Mouse (Mus musculus): ENCODE results near the gene Nthl1. TPM values are rescaled to one million over a fixed set of nuclear protein-coding genes. Genes with fewer than 3 reads are reported as not detected.
A peak's percentile ranks its signal among the peaks of the same experiment; 100 is the strongest.
"Not testable (repeated sequence)": the region's sequence is repeated elsewhere in the genome, so short reads cannot be mapped to it uniquely, and the experiment has no call there.

The Nthl1 gene
- polyA plus RNA-seq, 1 experiment from 2014 or later, result 9.6 TPM

DNA sequence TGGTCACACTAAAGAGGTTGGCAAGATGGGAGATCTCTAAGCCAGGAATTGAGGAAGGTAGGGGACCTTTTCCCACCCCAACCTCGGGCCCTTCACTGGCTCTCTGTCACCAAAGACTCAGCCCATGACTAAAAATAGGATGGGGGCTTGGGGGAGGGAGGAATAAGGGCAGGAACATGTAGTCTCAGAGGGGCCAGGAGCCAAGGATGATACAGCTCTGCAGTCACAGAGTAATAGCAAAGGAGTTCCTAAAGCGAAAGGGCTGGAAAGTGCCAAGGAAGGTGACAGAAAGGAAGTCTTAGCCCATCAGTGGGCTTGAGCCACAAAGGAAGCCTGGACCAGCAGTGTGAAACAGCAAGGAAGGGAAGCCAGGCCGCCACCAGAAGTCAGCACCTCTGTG, 19.4 kb downstream of the Nthl1 start:
- WGBS, result 54% methylated on average over 3 of the region's 3 CpGs
- ATAC-seq (ENCODE audit: extremely low read depth, insufficient number of reproducible peaks, low FRiP score, low TSS enrichment), result no peak
- no peak overlapping the region for H3K4me2 ChIP-seq
- no peaks in the 10 kb centered on the region for H3K36me3 ChIP-seq
- H3K27me3 ChIP-seq (replicated peaks), result peaks cover 59% of the 10 kb centered on the region
- no peak overlapping the region for H3K27ac ChIP-seq (replicated peaks)
- no peaks in the 10 kb centered on the region for H3K9me3 ChIP-seq
- H3K4me3 ChIP-seq, result no peak overlapping the region
- peaks cover 30% of the 10 kb centered on the region for H3K4me1 ChIP-seq
- H3K9ac ChIP-seq, result no peak overlapping the region

DNA sequence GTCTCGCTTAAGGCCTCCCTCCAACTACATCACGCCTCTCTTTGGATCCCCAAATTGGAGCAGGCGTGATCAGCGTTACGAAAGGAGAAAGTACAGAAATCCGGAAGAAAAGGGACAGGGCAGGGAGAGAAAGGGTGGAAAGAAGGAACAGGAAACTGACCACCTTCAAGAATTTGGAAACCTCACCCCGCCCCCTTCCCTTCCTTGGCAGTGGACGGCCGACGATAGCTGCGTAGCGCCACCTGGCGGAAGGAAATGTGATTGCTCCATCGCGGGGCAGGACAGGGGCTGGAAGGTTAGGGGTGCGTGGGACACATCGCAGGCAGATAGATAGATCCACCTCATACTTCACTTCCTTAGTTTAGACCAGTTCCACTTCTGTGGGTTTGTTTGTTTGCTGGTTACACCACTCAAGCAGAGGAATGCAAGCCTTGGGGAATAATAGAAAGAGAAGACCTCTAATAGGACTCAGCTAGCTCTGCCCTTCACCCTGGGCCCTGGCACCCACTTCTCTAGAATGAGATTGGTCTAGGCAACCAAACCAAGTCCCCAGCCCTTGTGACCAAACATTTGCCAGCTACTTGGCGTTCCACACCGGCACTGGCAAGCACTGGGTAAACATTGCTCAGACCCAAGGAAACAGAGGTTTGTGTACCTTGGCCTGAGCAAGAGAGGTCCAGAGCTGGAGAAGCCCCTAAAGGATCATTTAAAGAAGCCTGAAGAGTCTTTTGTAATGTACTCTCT, 21.7 kb downstream of the Nthl1 start:
- no peaks in the 10 kb centered on the region for H3K9me3 ChIP-seq
- peak overlapping the region; percentile 69 for H3K4me2 ChIP-seq
- no peak for ATAC-seq (ENCODE audit: extremely low read depth, insufficient number of reproducible peaks, low FRiP score, low TSS enrichment)
- H3K9ac ChIP-seq, result peak overlapping the region; percentile 69
- H3K27me3 ChIP-seq (replicated peaks), result peaks cover 67% of the 10 kb centered on the region
- H3K36me3 ChIP-seq, result no peaks in the 10 kb centered on the region
- H3K27ac ChIP-seq (replicated peaks), result no peak overlapping the region
- H3K4me3 ChIP-seq, result peak overlapping the region; percentile 44
- peaks cover 29% of the 10 kb centered on the region for H3K4me1 ChIP-seq
- 3% methylated on average over 17 of the region's 19 CpGs for WGBS

DNA sequence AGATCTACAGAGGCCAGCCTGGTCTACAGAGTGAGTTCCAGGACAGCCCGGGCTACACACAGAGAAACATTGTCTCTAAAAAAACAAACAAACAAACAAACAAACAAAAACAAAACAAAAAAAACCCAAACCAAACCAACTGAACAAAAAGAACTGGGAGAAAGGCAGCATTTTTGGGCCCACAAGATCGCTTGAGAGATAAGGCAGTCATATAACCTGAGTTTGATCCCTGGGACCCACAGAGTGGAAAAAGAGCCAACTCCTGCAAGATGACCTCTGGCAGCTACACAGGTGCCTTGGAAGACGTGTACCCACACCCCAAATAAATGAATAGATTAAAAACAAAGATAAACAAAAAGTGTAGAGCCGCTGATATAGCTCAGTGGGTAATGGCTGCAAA, 22.5 kb downstream of the Nthl1 start:
- Histone ChIP-seq H3K27me3 (replicated peaks) (peaks cover 67% of the 10 kb centered on the region), H3K36me3 (no peaks in the 10 kb centered on the region), H3K27ac (replicated peaks) (no peak overlapping the region), H3K4me3 (no peak overlapping the region), H3K9me3 (no peaks in the 10 kb centered on the region), H3K9ac (no peak overlapping the region), H3K4me1 (peaks cover 22% of the 10 kb centered on the region), H3K4me2 (no peak overlapping the region)
- 77% methylated on average over 4 of the region's 4 CpGs for WGBS
- ATAC-seq (ENCODE audit: extremely low read depth, insufficient number of reproducible peaks, low FRiP score, low TSS enrichment), result no peak

GRCm38 (mm10) chr17:24658017-24658758, 25.7 kb downstream of the Nthl1 start, which contains the start of gene Npw:
Npw (minus strand) TSS chr17:24658457.
- Histone ChIP-seq H3K4me3 (peak within 1 kb of the TSS; percentile 49), H3K4me1 (peaks cover 18% of the 10 kb centered on the region), H3K4me2 (peak within 1 kb of the TSS; percentile 72), H3K9ac (peak within 1 kb of the TSS; percentile 63), H3K9me3 (no peaks in the 10 kb centered on the region), H3K27ac (replicated peaks) (no peak within 1 kb of the TSS), H3K27me3 (replicated peaks) (peaks cover 73% of the 10 kb centered on the region), H3K36me3 (no peaks in the 10 kb centered on the region)
- WGBS, result 2% methylated on average over 47 of the region's 47 CpGs
- no peak for ATAC-seq (ENCODE audit: extremely low read depth, insufficient number of reproducible peaks, low FRiP score, low TSS enrichment)

DNA sequence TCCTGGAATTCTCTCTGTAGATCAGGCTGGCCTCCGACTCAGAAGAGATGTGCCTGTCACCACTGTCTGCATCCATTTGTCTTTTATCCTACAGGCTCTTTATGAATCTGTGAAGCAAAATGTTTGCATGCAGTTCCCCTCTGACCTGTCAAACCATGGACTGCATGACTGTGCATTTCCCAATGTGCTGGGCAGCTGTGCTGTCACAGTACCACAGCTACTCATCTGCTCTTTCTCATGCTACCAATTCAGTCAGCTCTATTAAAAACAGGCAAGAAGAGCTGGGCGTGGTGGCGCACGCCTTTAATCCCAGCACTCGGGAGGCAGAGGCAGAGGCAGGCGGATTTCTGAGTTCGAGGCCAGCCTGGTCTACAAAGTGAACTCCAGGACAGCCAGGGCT, 34.5 kb downstream of the Nthl1 start:
- Histone ChIP-seq H3K27me3 (replicated peaks) (peaks cover 14% of the 10 kb centered on the region), H3K4me1 (peaks cover 27% of the 10 kb centered on the region)
- H3K9ac ChIP-seq; H3K27ac ChIP-seq (replicated peaks); H3K4me2 ChIP-seq; H3K36me3 ChIP-seq; H3K4me3 ChIP-seq; H3K9me3 ChIP-seq; ATAC-seq (ENCODE audit: extremely low read depth, insufficient number of reproducible peaks, low FRiP score, low TSS enrichment): not testable (repeated sequence)
- 61% methylated on average over 7 of the region's 7 CpGs for WGBS

GRCm38 (mm10) chr17:24667416-24667815, 34.9 kb downstream of the Nthl1 start:
- WGBS, result 22% methylated on average over 6 of the region's 6 CpGs
- Histone ChIP-seq H3K4me2 (no peak overlapping the region), H3K4me3 (no peak overlapping the region), H3K36me3 (no peaks in the 10 kb centered on the region), H3K9ac (no peak overlapping the region), H3K9me3 (no peaks in the 10 kb centered on the region), H3K4me1 (peaks cover 31% of the 10 kb centered on the region), H3K27me3 (replicated peaks) (peaks cover 11% of the 10 kb centered on the region), H3K27ac (replicated peaks) (no peak overlapping the region)
- ATAC-seq (ENCODE audit: extremely low read depth, insufficient number of reproducible peaks, low FRiP score, low TSS enrichment), result no peak

GRCm38 (mm10) chr17:24669214-24669544, 36.7 kb downstream of the Nthl1 start:
- not testable (repeated sequence) for ATAC-seq (ENCODE audit: extremely low read depth, insufficient number of reproducible peaks, low FRiP score, low TSS enrichment)
- WGBS, result 9% methylated on average over 15 of the region's 15 CpGs

GRCm38 (mm10) chr17:24669545-24670245, 37.2 kb downstream of the Nthl1 start, which contains the start of gene Zfp598:
Zfp598 (plus strand) TSS chr17:24669687.
- under 1% methylated on average over 67 of the region's 80 CpGs for WGBS
- Histone ChIP-seq H3K27ac (replicated peaks) (peak within 1 kb of the TSS; percentile 85), H3K36me3 (peaks cover 3% of the 10 kb centered on the region; the same call in 1 of the 2 replicates), H3K9me3 (no peaks in the 10 kb centered on the region), H3K4me3 (peak within 1 kb of the TSS; percentile 87), H3K4me1 (peaks cover 46% of the 10 kb centered on the region), H3K4me2 (peak within 1 kb of the TSS; percentile 85), H3K27me3 (replicated peaks) (0 out of 2 replicates have a peak, but pooled peaks cover 8% of the 10 kb centered on the region), H3K9ac (peak within 1 kb of the TSS; percentile 98)
- peak; percentile 97 for ATAC-seq (ENCODE audit: extremely low read depth, insufficient number of reproducible peaks, low FRiP score, low TSS enrichment)

More at GRCm38 (mm10) chr17:24669214-24669544, 36.7 kb downstream of the Nthl1 start:
- H3K27ac ChIP-seq (replicated peaks), result peak overlapping the region; percentile 85
- H3K9ac ChIP-seq, result peak overlapping the region; percentile 98
- peaks cover 44% of the 10 kb centered on the region for H3K4me1 ChIP-seq
- H3K27me3 ChIP-seq (replicated peaks); H3K9me3 ChIP-seq; H3K36me3 ChIP-seq: not testable (repeated sequence)
- peak overlapping the region; percentile 85 for H3K4me2 ChIP-seq
- H3K4me3 ChIP-seq, result peak overlapping the region; percentile 87

DNA sequence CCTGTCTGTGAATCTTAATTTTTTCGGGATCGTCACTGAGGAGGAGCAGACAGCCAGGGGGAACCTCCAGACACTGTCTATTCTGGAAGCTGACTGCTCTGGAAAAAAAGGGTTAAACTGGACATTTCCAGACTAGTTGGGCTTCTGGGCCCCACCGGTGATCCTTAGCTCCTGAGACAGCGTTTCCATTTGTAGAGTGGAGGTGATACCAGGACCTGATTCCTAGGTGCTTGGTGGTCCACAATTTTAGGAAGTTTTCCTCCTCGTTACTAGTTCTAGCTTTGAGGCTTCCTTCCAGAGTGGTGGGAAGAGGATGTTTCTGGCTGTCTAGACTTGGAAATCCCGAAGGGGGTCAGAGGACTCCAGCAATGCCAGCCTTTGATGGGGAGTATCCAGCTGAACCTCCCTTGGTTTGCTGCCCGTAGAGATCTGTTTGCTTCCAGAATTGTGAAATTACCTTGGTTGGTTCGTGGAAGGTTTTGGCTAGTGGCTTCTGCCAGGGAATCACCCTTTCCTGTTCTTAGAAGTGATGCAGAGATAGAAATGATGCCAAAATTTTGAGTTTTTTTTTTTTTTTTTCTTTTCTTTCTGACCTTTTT, 37.9 kb downstream of the Nthl1 start:
- Histone ChIP-seq H3K4me1 (peaks cover 47% of the 10 kb centered on the region), H3K27me3 (replicated peaks) (0 out of 2 replicates have a peak, but pooled peaks cover 7% of the 10 kb centered on the region), H3K9me3 (no peaks in the 10 kb centered on the region), H3K4me3 (peak overlapping the region; percentile 87), H3K9ac (peak overlapping the region; percentile 98), H3K36me3 (peaks cover 3% of the 10 kb centered on the region; the same call in 1 of the 2 replicates), H3K27ac (replicated peaks) (peak overlapping the region; percentile 85), H3K4me2 (peak overlapping the region; percentile 85)
- no peak for ATAC-seq (ENCODE audit: extremely low read depth, insufficient number of reproducible peaks, low FRiP score, low TSS enrichment)
- WGBS, result 9% methylated on average over 8 of the region's 8 CpGs

DNA sequence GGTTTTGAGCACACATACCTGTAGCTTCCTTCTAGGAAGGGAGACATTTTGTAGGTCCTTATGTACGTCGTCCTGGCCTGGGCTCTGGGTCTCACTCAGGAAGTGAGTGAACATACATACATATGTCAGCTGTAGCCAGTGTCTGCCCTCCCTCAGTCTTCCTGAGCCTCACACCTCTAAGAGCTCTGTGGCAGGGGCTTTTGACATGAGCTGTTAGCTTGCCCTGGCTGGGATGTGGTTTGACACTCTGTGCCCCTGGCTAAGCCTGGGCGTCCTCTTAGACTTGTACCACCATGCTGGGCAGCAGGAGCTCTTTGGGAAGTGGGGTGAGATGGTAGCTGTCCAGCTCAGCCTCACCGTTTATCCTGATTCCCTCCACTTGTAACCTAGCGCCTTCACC, 38.9 kb downstream of the Nthl1 start:
- Histone ChIP-seq H3K27ac (replicated peaks) (no peak overlapping the region), H3K4me2 (peak overlapping the region; percentile 85), H3K4me1 (peaks cover 54% of the 10 kb centered on the region), H3K4me3 (peak overlapping the region; percentile 87; the same call in 1 of the 2 replicates), H3K27me3 (replicated peaks) (0 out of 2 replicates have a peak, but pooled peaks cover under 1% of the 10 kb centered on the region), H3K9ac (peak overlapping the region; percentile 98), H3K36me3 (peaks cover 3% of the 10 kb centered on the region; the same call in 1 of the 2 replicates), H3K9me3 (no peaks in the 10 kb centered on the region)
- 70% methylated on average over 5 of the region's 5 CpGs for WGBS
- no peak for ATAC-seq (ENCODE audit: extremely low read depth, insufficient number of reproducible peaks, low FRiP score, low TSS enrichment)

DNA sequence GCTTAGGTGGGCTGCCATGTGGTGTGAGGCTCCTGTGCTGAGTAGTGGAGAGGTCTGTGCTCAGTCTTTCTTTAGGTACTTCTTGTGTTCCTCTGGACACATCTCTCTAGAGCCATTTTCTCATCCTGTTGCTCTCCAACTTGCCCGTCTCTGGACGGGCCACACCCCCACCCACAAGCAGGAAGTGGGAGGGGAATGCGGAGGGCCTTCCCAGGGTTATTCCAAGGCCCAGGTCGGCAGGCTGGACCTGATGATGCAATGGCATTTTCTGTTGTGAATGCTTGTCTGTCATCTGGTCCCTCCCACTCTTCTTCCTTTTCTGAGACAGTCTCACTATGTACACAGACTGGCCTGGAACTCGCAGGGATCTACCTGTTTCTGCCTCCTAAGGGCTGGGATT, 39.7 kb downstream of the Nthl1 start:
- H3K4me1 ChIP-seq, result peaks cover 54% of the 10 kb centered on the region
- H3K27me3 ChIP-seq (replicated peaks), result no peaks in the 10 kb centered on the region
- no peak overlapping the region for H3K27ac ChIP-seq (replicated peaks)
- no peak for ATAC-seq (ENCODE audit: extremely low read depth, insufficient number of reproducible peaks, low FRiP score, low TSS enrichment)
- no peak overlapping the region; the same call in 1 of the 2 replicates for H3K4me3 ChIP-seq
- H3K9ac ChIP-seq, result peak overlapping the region; percentile 98
- WGBS, result 28% methylated on average over 5 of the region's 5 CpGs
- peaks cover 10% of the 10 kb centered on the region for H3K36me3 ChIP-seq
- H3K9me3 ChIP-seq, result no peaks in the 10 kb centered on the region
- H3K4me2 ChIP-seq, result peak overlapping the region; percentile 85

All from heart, embryonic 13.5 days (tissue).